Mouse (Mus musculus): ENCODE measurements around the gene Sowahd. TPM values are rescaled to one million over a fixed set of nuclear protein-coding genes. Genes with fewer than 3 reads are reported as not detected.

Sowahd gene
- polyA plus RNA-seq (2014; fragmentation: Nextera tagmentation; extraction: Ambion mirVana), result 0.21 and 0.34 TPM in 2 replicates

GRCm38 (mm10) chrX:37048066-37048889, at the start of gene Sowahd:
Sowahd (plus strand) TSS chrX:37048845.
- H3K4me2 ChIP-seq, result peak within 1 kb of the TSS; percentile 59
- DNase-seq (ENCODE audit: low spot score) (peak; percentile 35), ATAC-seq (replicated peaks; ENCODE audit: low FRiP score) (no peak)
- H3K9me3 ChIP-seq (ENCODE audit: control insufficient read depth, low read length), result no peaks in the 10 kb centered on the region
- H3K27me3 ChIP-seq (replicated peaks; ENCODE audit: control insufficient read depth, insufficient read depth, low read length), result peaks cover 62% of the 10 kb centered on the region
- no peak within 1 kb of the TSS for H3K9ac ChIP-seq (ENCODE audit: low read depth, low read length)
- 11% methylated on average over 35 of the region's 38 CpGs for WGBS
- H3K4me3 ChIP-seq (ENCODE audit: low read depth, low read length), result peak within 1 kb of the TSS; percentile 38
- H3K36me3 ChIP-seq (ENCODE audit: control insufficient read depth, insufficient read depth, low read length), result no peaks in the 10 kb centered on the region
- H3K27ac ChIP-seq (ENCODE audit: low read depth, low read length), result no peak within 1 kb of the TSS
- no peaks in the 10 kb centered on the region; the same call in 1 of the 2 replicates for H3K4me1 ChIP-seq (replicated peaks; ENCODE audit: control insufficient read depth, insufficient read depth, low read length)

GRCm38 (mm10) chrX:37013870-37014269, 34.8 kb upstream of the Sowahd start:
- ATAC-seq (replicated peaks; ENCODE audit: low FRiP score), result no peak
- WGBS, result 61% methylated on average over 5 of the region's 5 CpGs

GRCm38 (mm10) chrX:37018150-37018654, 30.4 kb upstream of the Sowahd start:
- Histone ChIP-seq H3K27ac (ENCODE audit: low read depth, low read length) (no peak overlapping the region), H3K4me1 (replicated peaks; ENCODE audit: control insufficient read depth, insufficient read depth, low read length) (no peaks in the 10 kb centered on the region), H3K9me3 (ENCODE audit: control insufficient read depth, low read length) (no peaks in the 10 kb centered on the region), H3K4me2 (no peak overlapping the region), H3K36me3 (ENCODE audit: control insufficient read depth, insufficient read depth, low read length) (no peaks in the 10 kb centered on the region), H3K27me3 (replicated peaks; ENCODE audit: control insufficient read depth, insufficient read depth, low read length) (no peaks in the 10 kb centered on the region), H3K9ac (ENCODE audit: low read depth, low read length) (no peak overlapping the region), H3K4me3 (ENCODE audit: low read depth, low read length) (no peak overlapping the region)
- WGBS, result 85% methylated on average over 9 of the region's 9 CpGs
- DNase-seq (ENCODE audit: low spot score) (no peak), ATAC-seq (replicated peaks; ENCODE audit: low FRiP score) (no peak)

More at GRCm38 (mm10) chrX:37013870-37014269, 34.8 kb upstream of the Sowahd start:
- H3K4me3 ChIP-seq (ENCODE audit: low read depth, low read length), result no peak overlapping the region
- DNase-seq (ENCODE audit: low spot score), result no peak
- H3K4me2 ChIP-seq, result no peak overlapping the region
- no peak overlapping the region for H3K9ac ChIP-seq (ENCODE audit: low read depth, low read length)
- no peaks in the 10 kb centered on the region for H3K4me1 ChIP-seq (replicated peaks; ENCODE audit: control insufficient read depth, insufficient read depth, low read length)
- no peaks in the 10 kb centered on the region for H3K9me3 ChIP-seq (ENCODE audit: control insufficient read depth, low read length)
- no peaks in the 10 kb centered on the region for H3K27me3 ChIP-seq (replicated peaks; ENCODE audit: control insufficient read depth, insufficient read depth, low read length)
- no peaks in the 10 kb centered on the region for H3K36me3 ChIP-seq (ENCODE audit: control insufficient read depth, insufficient read depth, low read length)
- no peak overlapping the region for H3K27ac ChIP-seq (ENCODE audit: low read depth, low read length)

GRCm38 (mm10) chrX:37019045-37019444, 29.6 kb upstream of the Sowahd start:
- Histone ChIP-seq H3K4me2 (no peak overlapping the region), H3K27me3 (replicated peaks; ENCODE audit: control insufficient read depth, insufficient read depth, low read length) (no peaks in the 10 kb centered on the region), H3K9me3 (ENCODE audit: control insufficient read depth, low read length) (no peaks in the 10 kb centered on the region), H3K4me1 (replicated peaks; ENCODE audit: control insufficient read depth, insufficient read depth, low read length) (no peaks in the 10 kb centered on the region), H3K36me3 (ENCODE audit: control insufficient read depth, insufficient read depth, low read length) (no peaks in the 10 kb centered on the region), H3K4me3 (ENCODE audit: low read depth, low read length) (no peak overlapping the region), H3K9ac (ENCODE audit: low read depth, low read length) (no peak overlapping the region), H3K27ac (ENCODE audit: low read depth, low read length) (no peak overlapping the region)
- no peak for ATAC-seq (replicated peaks; ENCODE audit: low FRiP score)
- no peak for DNase-seq (ENCODE audit: low spot score)
- WGBS, result 49% methylated on average over 3 of the region's 3 CpGs

- H3K27me3 ChIP-seq (replicated peaks; ENCODE audit: control insufficient read depth, insufficient read depth, low read length), result no peaks in the 10 kb centered on the region
- WGBS, result 19% methylated on average over 3 of the region's 3 CpGs
Measured at GRCm38 (mm10) chrX:37022690-37023089, 26.0 kb upstream of the Sowahd start.

GRCm38 (mm10) chrX:37023652-37024309, 24.9 kb upstream of the Sowahd start:
- no peak overlapping the region for H3K27ac ChIP-seq (ENCODE audit: low read depth, low read length)
- H3K4me1 ChIP-seq (replicated peaks; ENCODE audit: control insufficient read depth, insufficient read depth, low read length), result no peaks in the 10 kb centered on the region
- no peak overlapping the region for H3K4me3 ChIP-seq (ENCODE audit: low read depth, low read length)
- DNase-seq (ENCODE audit: low spot score) (no peak), ATAC-seq (replicated peaks; ENCODE audit: low FRiP score) (no peak)
- no peaks in the 10 kb centered on the region for H3K36me3 ChIP-seq (ENCODE audit: control insufficient read depth, insufficient read depth, low read length)
- 70% methylated on average over 10 of the region's 10 CpGs for WGBS
- no peaks in the 10 kb centered on the region for H3K27me3 ChIP-seq (replicated peaks; ENCODE audit: control insufficient read depth, insufficient read depth, low read length)
- H3K4me2 ChIP-seq, result no peak overlapping the region
- no peaks in the 10 kb centered on the region for H3K9me3 ChIP-seq (ENCODE audit: control insufficient read depth, low read length)
- no peak overlapping the region for H3K9ac ChIP-seq (ENCODE audit: low read depth, low read length)

More at GRCm38 (mm10) chrX:37022690-37023089, 26.0 kb upstream of the Sowahd start:
- no peaks in the 10 kb centered on the region for H3K36me3 ChIP-seq (ENCODE audit: control insufficient read depth, insufficient read depth, low read length)
- ATAC-seq (replicated peaks; ENCODE audit: low FRiP score) (no peak), DNase-seq (ENCODE audit: low spot score) (peak; percentile 32)
- H3K27ac ChIP-seq (ENCODE audit: low read depth, low read length), result no peak overlapping the region
- no peak overlapping the region for H3K4me2 ChIP-seq
- no peak overlapping the region for H3K9ac ChIP-seq (ENCODE audit: low read depth, low read length)
- H3K9me3 ChIP-seq (ENCODE audit: control insufficient read depth, low read length), result no peaks in the 10 kb centered on the region
- no peaks in the 10 kb centered on the region for H3K4me1 ChIP-seq (replicated peaks; ENCODE audit: control insufficient read depth, insufficient read depth, low read length)
- no peak overlapping the region for H3K4me3 ChIP-seq (ENCODE audit: low read depth, low read length)

- ATAC-seq (replicated peaks; ENCODE audit: low FRiP score) (no peak), DNase-seq (ENCODE audit: low spot score) (no peak)
- no peaks in the 10 kb centered on the region for H3K27me3 ChIP-seq (replicated peaks; ENCODE audit: control insufficient read depth, insufficient read depth, low read length)
- no peak overlapping the region for H3K9ac ChIP-seq (ENCODE audit: low read depth, low read length)
- H3K27ac ChIP-seq (ENCODE audit: low read depth, low read length), result no peak overlapping the region
- WGBS, result 60% methylated on average over 3 of the region's 3 CpGs
- no peaks in the 10 kb centered on the region for H3K9me3 ChIP-seq (ENCODE audit: control insufficient read depth, low read length)
- no peaks in the 10 kb centered on the region for H3K36me3 ChIP-seq (ENCODE audit: control insufficient read depth, insufficient read depth, low read length)
- no peak overlapping the region for H3K4me2 ChIP-seq
- no peaks in the 10 kb centered on the region for H3K4me1 ChIP-seq (replicated peaks; ENCODE audit: control insufficient read depth, insufficient read depth, low read length)
- no peak overlapping the region for H3K4me3 ChIP-seq (ENCODE audit: low read depth, low read length)
Measured at GRCm38 (mm10) chrX:37028378-37028777, 20.3 kb upstream of the Sowahd start.

- Histone ChIP-seq H3K9me3 (ENCODE audit: control insufficient read depth, low read length) (no peaks in the 10 kb centered on the region), H3K9ac (ENCODE audit: low read depth, low read length) (no peak overlapping the region), H3K4me2 (no peak overlapping the region), H3K27ac (ENCODE audit: low read depth, low read length) (no peak overlapping the region), H3K4me1 (replicated peaks; ENCODE audit: control insufficient read depth, insufficient read depth, low read length) (no peaks in the 10 kb centered on the region), H3K27me3 (replicated peaks; ENCODE audit: control insufficient read depth, insufficient read depth, low read length) (peaks cover 15% of the 10 kb centered on the region), H3K36me3 (ENCODE audit: control insufficient read depth, insufficient read depth, low read length) (no peaks in the 10 kb centered on the region), H3K4me3 (ENCODE audit: low read depth, low read length) (no peak overlapping the region)
- DNase-seq (ENCODE audit: low spot score), result peak; percentile 43
- 27% methylated on average over 9 of the region's 9 CpGs for WGBS
- no peak for ATAC-seq (replicated peaks; ENCODE audit: low FRiP score)
Measured at GRCm38 (mm10) chrX:37042726-37043125, 5.9 kb upstream of the Sowahd start.

Measured in liver, embryonic 11.5 days (tissue).